Mouse (Mus musculus) CH12.LX (cell line): ENCODE results near the gene Hoxc4.

Experiments
- GABPA ChIP-seq: IDR thresholded peaks from 2 replicates; pipeline ENCODE4 v1.6.1; 2012; ENCODE audit warnings: low read depth, low read length, improper control_type of control experiment, inconsistent platforms; ENCODE audit not compliant: insufficient replicate concordance
- HCFC1 ChIP-seq: IDR thresholded peaks from 2 replicates; pipeline ENCODE4 v1.6.1; 2012; ENCODE audit warnings: low read depth, mild to moderate bottlenecking, inconsistent platforms, low read length, improper control_type of control experiment

DNA sequence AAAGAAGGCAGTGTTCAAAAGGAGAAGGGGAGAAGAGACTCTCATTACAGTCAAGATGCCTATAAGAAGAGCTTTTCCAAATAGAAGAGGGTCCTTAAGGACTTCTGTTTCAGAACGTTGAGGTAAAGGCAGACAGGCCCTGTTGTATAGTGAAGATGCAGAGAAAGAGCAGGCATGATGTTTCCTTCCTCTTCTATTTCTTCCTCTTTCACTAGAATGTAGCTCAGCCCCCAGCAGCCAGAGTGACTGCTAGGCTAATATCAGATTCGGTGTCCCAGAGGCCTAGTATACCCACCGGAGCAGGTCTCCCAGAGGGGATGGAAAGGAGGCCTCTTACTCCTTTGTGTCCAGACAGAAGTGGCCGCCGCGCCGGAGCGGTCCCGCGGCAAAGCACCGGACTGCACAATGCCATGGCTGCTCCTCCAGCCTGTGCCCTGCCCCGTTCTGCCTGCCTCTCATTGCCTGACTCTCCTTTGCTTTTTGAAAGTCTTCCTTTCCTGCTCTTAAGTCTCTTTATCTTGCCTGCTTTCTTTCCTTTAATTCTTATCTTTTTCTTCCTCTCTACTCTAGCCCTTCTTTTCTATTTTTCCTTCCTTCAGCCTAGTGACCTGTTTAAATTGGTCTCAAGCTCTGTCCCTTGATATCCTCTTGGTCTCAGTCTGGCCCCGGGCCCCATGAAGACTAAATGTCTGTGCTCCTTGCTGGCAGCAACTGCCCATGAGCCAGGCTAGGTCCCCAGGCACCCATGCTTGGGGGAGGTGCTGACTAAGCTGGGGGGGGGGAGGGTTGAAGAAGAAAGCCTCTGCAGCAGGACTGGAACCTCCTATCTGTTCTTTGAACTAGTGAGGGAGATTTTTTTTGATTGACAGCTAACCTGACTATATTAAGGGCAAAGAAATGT, 39.9 kb upstream of the Hoxc4 start:
- no peak for TF ChIP-seq HCFC1
- no peak for TF ChIP-seq GABPA
